Mouse (Mus musculus): ENCODE data around the gene Olfr1095.

Olfr1095 gene

DNA sequence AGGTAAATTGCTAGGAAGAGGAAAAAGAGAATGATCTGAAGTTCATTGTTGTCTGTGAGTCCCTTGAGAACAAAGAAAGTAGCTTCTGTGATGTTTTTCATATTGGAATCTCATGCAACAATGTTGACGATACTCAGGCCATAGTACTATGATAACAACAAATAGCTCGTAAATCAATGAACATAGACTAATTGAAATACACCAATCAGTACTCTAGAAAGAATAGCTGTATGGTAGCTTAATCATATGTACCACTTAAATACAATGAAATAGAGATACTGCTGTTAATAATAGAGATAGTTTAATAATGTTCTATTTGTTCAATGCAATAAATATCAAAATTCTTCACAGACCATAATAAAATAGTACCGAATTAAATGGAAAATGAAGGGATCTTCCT lies at the start of gene Olfr1095:
Gene Olfr1095, minus strand, starts transcription at position 101 of the 400 bp plus-strand sequence.
- no peak for DNase-seq

DNA sequence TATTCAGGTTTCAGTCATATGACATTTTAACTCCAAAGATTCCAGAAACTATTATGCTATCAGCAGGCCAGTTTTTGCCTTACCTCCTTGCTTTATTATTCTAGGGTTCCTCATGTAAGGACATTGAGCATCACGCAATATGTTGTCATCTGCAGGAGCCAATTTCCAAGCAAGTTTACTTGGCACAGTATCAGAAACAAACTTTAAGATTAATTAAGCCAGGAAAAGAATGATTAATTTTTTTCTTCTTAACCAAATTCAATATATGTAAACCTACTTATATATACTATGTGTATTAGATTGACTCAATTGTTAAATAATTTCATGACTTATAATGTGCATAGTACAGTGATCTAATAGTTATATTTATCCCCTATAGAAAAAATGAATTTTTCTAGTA lies 40.6 kb upstream of the Olfr1095 start, which contains the start of gene Olfr1097:
Gene Olfr1097, minus strand, starts transcription at position 101 of the 400 bp plus-strand sequence.
- DNase-seq, result no peak

DNA sequence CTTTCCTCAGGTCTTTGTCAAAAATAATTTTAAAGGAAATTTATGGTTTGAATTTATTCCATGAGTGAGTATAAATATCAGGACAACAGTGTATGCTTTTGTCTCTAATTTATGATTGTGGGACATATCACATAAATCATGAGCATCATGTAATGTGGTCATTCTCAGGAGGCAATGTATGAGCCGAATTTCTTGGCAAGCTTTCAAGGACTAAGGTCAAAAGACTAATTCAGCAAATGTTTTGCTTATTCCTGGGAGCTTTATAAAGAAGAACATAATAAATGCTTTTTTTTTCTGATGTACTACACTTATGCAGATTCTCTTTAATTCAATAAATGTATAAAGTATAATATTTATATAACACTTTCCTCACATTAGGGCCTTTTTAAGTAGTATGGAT lies 23.2 kb upstream of the Olfr1095 start, which contains the start of gene Gm13723:
Gene Gm13723, minus strand, starts transcription at position 101 of the 400 bp plus-strand sequence.
- no peak for DNase-seq

DNA sequence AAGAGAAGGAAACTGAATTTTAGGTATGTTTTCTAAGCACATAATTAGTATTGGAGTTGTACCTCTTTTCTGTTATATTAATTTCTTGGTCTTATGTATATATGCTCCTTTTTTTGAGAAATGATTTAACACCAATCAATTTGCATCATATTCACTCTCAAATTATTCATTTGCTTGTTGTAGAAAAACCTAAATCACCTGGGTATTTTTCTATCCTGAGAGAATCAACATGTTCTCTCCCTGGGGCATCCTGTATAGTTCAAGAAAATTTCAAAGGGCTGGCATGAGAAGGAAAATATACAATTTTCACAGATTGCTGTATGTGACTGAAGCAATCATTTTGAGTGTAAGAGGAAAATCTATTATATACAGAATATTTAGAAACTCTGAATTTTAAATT lies 27.1 kb downstream of the Olfr1095 start, which contains the start of gene Olfr1094:
Gene Olfr1094, plus strand, starts transcription at position 301 of the 400 bp plus-strand sequence.
- DNase-seq, result no peak

DNA sequence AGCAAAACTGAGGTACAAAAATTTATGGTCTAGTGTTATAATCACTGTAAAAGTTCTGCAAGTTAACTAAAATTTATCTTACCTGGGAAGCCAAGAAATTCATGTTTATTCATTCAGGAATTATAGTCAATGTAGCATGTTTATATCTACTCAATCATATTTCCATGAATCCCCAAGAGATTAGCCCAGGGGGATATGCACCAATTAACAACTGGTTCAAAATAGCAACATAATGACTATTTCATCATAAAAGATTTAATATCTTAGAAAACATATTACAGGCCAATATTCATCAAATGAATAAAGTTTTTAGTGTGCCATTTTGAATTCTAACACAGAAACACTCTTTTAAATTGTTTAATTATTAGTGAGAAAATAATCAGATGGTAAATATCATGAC lies 41.6 kb downstream of the Olfr1095 start, which contains the start of gene Olfr141:
Gene Olfr141, minus strand, starts transcription at position 101 of the 400 bp plus-strand sequence.
- DNase-seq, result no peak
